Mouse (Mus musculus) ES-E14 (cell line): ENCODE measurements around the gene Bend4. TPM values are rescaled to one million over a fixed set of nuclear protein-coding genes. Genes with fewer than 3 reads are reported as not detected.
A peak's percentile ranks its signal among the peaks of the same experiment; 100 is the strongest.

ENCODE experiments used
- DNase-seq: peaks from one replicate; pipeline ENCODE4 v3.0.0-alpha.2; 2013; ENCODE audit warnings: low read depth, low spot score
- H3K27ac ChIP-seq: 2 replicates; pipeline ENCODE4 v1.5.1; 2012; ENCODE audit warnings: low read depth, mild to moderate bottlenecking, low read length, moderate library complexity, mixed read lengths; ENCODE audit not compliant: poor library complexity, insufficient read depth, severe bottlenecking
- H3K36me3 ChIP-seq: 2 replicates; pipeline ENCODE4 v1.6.1; 2012; ENCODE audit warnings: mild to moderate bottlenecking, low read length, moderate library complexity, mixed read lengths; ENCODE audit not compliant: control insufficient read depth, poor library complexity, insufficient read depth, severe bottlenecking
- H3K4me1 ChIP-seq, 2 experiments: fragments of 150-350 bp in 1 of 2; sonication (generic) in 1 of 2; 2 replicates each; pipeline ENCODE4 v1.6.1; 2012; ENCODE audit warnings: low read length in 2 of 2, mild to moderate bottlenecking in 1 of 2, mixed read lengths in 1 of 2; ENCODE audit not compliant: control insufficient read depth in 2 of 2, insufficient read depth in 2 of 2, poor library complexity in 1 of 2
- H3K4me3 ChIP-seq, 2 experiments: fragments of 150-350 bp in 1 of 2; sonication (generic) in 1 of 2; 2 replicates each; pipeline ENCODE4 v1.5.1; 2012; ENCODE audit warnings: low read length in 2 of 2, low read depth in 1 of 2, mild to moderate bottlenecking in 1 of 2, mixed read lengths in 1 of 2; ENCODE audit not compliant: insufficient read depth in 1 of 2, poor library complexity in 1 of 2, severe bottlenecking in 1 of 2
- H3K9ac ChIP-seq: 2 replicates; pipeline ENCODE4 v1.6.1; 2012; ENCODE audit warnings: low read depth, mild to moderate bottlenecking, low read length, mixed read lengths; ENCODE audit not compliant: poor library complexity, insufficient read depth, severe bottlenecking
- H3K9me3 ChIP-seq: fragments of 150-350 bp; sonication (generic); 2 replicates; pipeline ENCODE4 v1.6.1; 2012; ENCODE audit warnings: low read depth, mild to moderate bottlenecking, low read length; ENCODE audit not compliant: control insufficient read depth, insufficient read depth
- CHD2 ChIP-seq: IDR thresholded peaks from 2 replicates; pipeline ENCODE4 v1.6.1; 2014; ENCODE audit warnings: mild to moderate bottlenecking, low read depth, low read length, inconsistent platforms
- HCFC1 ChIP-seq: IDR thresholded peaks from 2 replicates; pipeline ENCODE4 v1.6.1; 2012; ENCODE audit warnings: low read length, inconsistent platforms, borderline replicate concordance; ENCODE audit not compliant: insufficient read depth
- MAFK ChIP-seq: IDR thresholded peaks from 2 replicates; pipeline ENCODE4 v1.6.1; 2014; ENCODE audit warnings: mild to moderate bottlenecking, low read depth, low read length, inconsistent platforms; ENCODE audit not compliant: insufficient read depth
- ZC3H11A ChIP-seq: IDR thresholded peaks from 2 replicates; pipeline ENCODE4 v1.6.1; 2012; ENCODE audit warnings: low read depth, mild to moderate bottlenecking, inconsistent platforms, low read length, borderline replicate concordance
- ZNF384 ChIP-seq: IDR thresholded peaks from 2 replicates; pipeline ENCODE4 v1.6.1; 2012; ENCODE audit warnings: low read depth, low read length, inconsistent platforms
- in situ Hi-C, 2 experiments: fragments of 600-800 bp; cut with MboI; formaldehyde crosslinking; loops; one replicate each; pipeline ENCODE4 v1.15.1; 2025; ENCODE audit warnings: low sequenced_read_pairs in 2 of 2, inconsistent platforms in 1 of 2; ENCODE audit not compliant: unreplicated experiment in 2 of 2
- total RNA-seq: library from RNA; depleted of rRNA; stranded (reverse); fragments of 300-350 nt; gene quantifications from 2 replicates; pipeline ENCODE4 v1.2.3, GENCODE M21; 2012

Bend4 gene
- total RNA-seq, 1 experiment = 28.6 TPM

DNA sequence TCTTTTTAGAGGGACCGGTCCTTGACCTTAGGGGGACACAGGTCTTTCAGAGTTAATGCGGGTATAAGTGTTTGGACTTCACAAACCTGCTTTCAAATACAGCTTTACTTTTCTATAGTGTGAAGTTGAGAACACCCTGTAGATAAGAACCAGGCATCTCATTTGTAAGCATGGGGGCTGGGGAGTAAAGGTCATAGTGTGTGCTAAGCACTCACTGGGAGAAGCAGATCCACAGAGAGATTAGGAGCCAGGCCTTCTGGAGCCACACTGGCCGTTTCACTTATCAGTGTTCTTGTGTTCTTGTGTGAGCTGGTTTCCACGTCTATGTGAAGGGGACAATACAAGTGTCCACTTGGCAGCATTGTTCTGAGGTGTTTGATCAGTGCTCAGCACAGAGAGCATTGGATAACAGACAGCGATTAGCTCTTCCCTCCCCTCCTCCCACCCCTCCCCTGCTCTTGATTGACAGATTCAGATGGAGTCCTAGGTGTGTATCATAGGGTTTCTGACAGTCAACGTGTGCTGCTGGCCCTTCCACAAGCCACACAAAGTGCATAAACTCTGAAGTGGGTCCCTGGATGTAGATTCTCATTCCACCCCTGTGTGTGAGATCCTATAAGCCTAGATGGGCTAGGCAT, 14.8 kb upstream of the Bend4 start:
- DNase-seq = no peak
- H3K4me3 ChIP-seq = no peak overlapping the region
- no peak overlapping the region for H3K9ac ChIP-seq
- no peak overlapping the region for H3K27ac ChIP-seq
- no peaks in the 10 kb centered on the region for H3K36me3 ChIP-seq
- H3K4me1 ChIP-seq = peaks cover 4 to 8% of the 10 kb centered on the region in 2 experiments; a peak in 2 of 4 replicates
- H3K9me3 ChIP-seq = peaks cover 3% of the 10 kb centered on the region
- TF ChIP-seq CHD2 = no peak
- TF ChIP-seq ZNF384 = no peak
- no peak for TF ChIP-seq HCFC1
- TF ChIP-seq MAFK = no peak
- no peak for TF ChIP-seq ZC3H11A
- in situ Hi-C loops = no loop called here

DNA sequence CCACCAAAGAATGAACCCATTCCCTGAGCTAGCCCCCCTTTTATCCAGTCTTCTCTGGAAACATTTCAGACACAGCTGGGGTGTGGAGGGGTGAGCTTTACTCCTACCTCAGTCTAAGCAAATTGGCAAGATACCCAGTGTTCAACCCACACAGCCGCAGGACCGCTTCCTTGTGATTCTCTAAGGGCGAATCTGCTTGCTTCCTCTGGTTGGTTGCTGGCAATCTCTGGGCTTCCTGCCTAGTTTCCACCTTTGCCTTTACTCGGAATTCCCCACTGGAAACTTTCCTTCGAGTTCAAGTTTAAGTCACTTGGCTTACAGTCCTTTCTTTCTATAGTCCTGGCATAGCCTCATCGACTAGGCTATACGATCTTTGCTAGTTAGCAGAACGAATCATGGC, 12.5 kb upstream of the Bend4 start:
- no peak overlapping the region for H3K9ac ChIP-seq
- H3K9me3 ChIP-seq = 0 out of 2 replicates have a peak, but pooled peaks cover 1% of the 10 kb centered on the region
- peaks cover 1 to 11% of the 10 kb centered on the region in 2 experiments; a peak in 2 of 4 replicates for H3K4me1 ChIP-seq
- in situ Hi-C loops = no loop called here
- TF ChIP-seq ZC3H11A (no peak), ZNF384 (no peak), CHD2 (no peak), MAFK (no peak), HCFC1 (no peak)
- no peak overlapping the region for H3K27ac ChIP-seq
- no peaks in the 10 kb centered on the region for H3K36me3 ChIP-seq
- DNase-seq = no peak
- H3K4me3 ChIP-seq = no peak overlapping the region

DNA sequence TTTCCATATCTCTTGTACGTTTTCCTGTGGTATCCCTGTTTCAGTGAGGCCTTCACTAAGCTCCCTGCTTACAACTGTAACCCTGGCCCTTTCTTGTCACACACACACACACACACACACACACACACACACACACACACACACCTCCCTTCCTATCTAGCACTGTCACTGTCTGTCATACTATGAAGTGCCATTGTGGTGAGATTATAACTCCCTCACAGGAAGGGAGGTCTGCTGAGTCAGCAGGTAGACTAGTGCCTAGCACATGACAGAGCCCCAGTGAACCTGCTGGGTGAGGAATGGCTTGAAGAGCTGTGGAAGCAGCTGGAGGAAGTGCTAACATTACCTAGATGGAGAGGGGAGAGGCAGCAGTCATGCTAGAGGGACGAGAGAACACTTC, 9.3 kb upstream of the Bend4 start:
- in situ Hi-C loops = no loop called here

DNA sequence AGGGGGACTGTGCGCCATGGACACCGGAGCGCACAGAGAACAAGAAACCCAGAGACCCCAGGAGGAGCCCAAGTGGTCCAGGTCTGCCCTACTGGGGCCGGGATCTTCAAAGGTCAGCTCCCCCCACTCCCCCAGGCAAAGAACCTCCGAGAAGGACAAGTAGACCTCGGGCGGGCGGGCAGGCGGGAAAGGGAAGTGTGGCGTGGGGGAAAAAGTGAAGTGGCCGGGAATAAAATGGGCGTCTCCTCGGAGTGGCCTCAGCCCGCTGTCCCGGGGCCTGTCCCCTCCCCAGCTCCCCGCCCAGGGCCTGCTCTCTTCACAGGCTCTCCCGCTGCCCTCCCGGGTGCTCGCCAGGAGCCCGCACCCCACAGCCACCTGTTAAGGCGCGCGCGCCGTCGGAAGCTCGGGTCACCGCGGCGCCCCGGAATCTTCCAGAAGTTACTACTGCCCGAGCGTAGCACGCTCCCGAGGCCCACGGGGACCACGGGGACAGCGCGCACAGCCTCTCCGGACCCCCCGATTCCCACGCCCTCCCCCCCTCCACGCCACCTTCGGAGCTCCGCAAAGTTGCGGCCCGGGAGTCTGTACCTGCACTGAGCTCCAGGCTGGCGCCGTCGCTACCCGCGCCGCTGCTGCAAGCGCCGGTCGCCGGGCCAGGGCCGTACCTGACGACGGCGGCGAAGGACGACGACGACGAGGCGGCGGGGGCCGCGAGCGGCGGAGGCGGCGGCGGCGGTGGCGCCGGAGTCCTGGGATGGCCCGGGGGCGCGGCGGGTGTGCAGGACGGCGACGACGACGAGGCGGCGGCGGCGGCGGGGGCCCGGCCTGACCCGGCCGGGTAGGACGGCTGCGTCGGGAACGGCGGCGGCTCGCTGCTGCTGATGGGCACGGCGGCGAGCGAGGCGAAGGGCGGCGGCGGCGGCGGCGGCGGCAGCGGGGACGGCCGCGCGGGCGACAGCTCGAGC, 1.4 kb downstream of the Bend4 start:
- Histone ChIP-seq H3K27ac (no peak overlapping the region), H3K36me3 (no peaks in the 10 kb centered on the region; the same call in 1 of the 2 replicates), H3K4me3 (peak overlapping the region; percentile 77 to 97), H3K9ac (peak overlapping the region; percentile 92), H3K9me3 (no peaks in the 10 kb centered on the region), H3K4me1 (peaks cover 0 to 5% of the 10 kb centered on the region in 2 experiments; a peak in 2 of 4 replicates)
- in situ Hi-C loops = no loop called here
- TF ChIP-seq CHD2 (no peak), ZNF384 (no peak), HCFC1 (no peak), ZC3H11A (no peak), MAFK (no peak)
- no peak for DNase-seq

More for the DNA sequence above, 9.3 kb upstream of the Bend4 start:
- H3K9me3 ChIP-seq = no peaks in the 10 kb centered on the region
- peaks cover 0 to 3% of the 10 kb centered on the region in 2 experiments; a peak in 1 of 4 replicates for H3K4me1 ChIP-seq
- no peak for DNase-seq
- H3K27ac ChIP-seq = no peak overlapping the region
- no peaks in the 10 kb centered on the region for H3K36me3 ChIP-seq
- TF ChIP-seq MAFK (peak; percentile 96), ZNF384 (no peak)
- H3K4me3 ChIP-seq = no peak overlapping the region
- no peak overlapping the region for H3K9ac ChIP-seq
